Mouse (Mus musculus) heart, adult 8-10 months (tissue): ENCODE measurements around the gene Zfp280b. TPM values are rescaled to one million over a fixed set of nuclear protein-coding genes. Genes with fewer than 3 reads are reported as not detected.
"Not testable (repeated sequence)": the region's sequence is repeated elsewhere in the genome, so short reads cannot be mapped to it uniquely, and the experiment has no call there.

Experiments
- DNase-seq: peaks from one replicate; pipeline ENCODE4 v3.0.0; 2022; ENCODE audit warnings: low spot score
- total RNA-seq, 4 experiments: library from RNA; stranded (reverse); gene quantifications; 2 replicates each; pipeline ENCODE4 v1.2.4; 2022

Zfp280b gene
- 1 to 10 TPM; 5.9 to 8.4 (median 6.5) TPM for total RNA-seq

GRCm38 (mm10) chr10:76032402-76033118, at the start of gene Zfp280b:
Zfp280b (plus strand) TSS chr10:76032650.
- DNase-seq: peak; percentile 90

GRCm38 (mm10) chr10:75990430-75991042, 41.9 kb upstream of the Zfp280b start:
- DNase-seq: no peak

- no peak for DNase-seq
Observed at GRCm38 (mm10) chr10:75993616-75994240, 38.7 kb upstream of the Zfp280b start.

- not testable (repeated sequence) for DNase-seq
Observed at GRCm38 (mm10) chr10:75994531-75995210, 37.8 kb upstream of the Zfp280b start.

- DNase-seq: no peak
Observed at GRCm38 (mm10) chr10:75995463-75995862, 37.0 kb upstream of the Zfp280b start.

- DNase-seq: no peak
Observed at GRCm38 (mm10) chr10:75996315-75996714, 36.1 kb upstream of the Zfp280b start.

GRCm38 (mm10) chr10:76001160-76001559, 31.3 kb upstream of the Zfp280b start:
- no peak for DNase-seq

- no peak for DNase-seq
Observed at GRCm38 (mm10) chr10:76002101-76002521, 30.3 kb upstream of the Zfp280b start.

- DNase-seq: no peak
Observed at GRCm38 (mm10) chr10:76002615-76003014, 29.8 kb upstream of the Zfp280b start.

- no peak for DNase-seq
Observed at GRCm38 (mm10) chr10:76003221-76003620, 29.2 kb upstream of the Zfp280b start.

- no peak for DNase-seq
Observed at GRCm38 (mm10) chr10:76006385-76006784, 26.1 kb upstream of the Zfp280b start.

GRCm38 (mm10) chr10:76009812-76010211, 22.6 kb upstream of the Zfp280b start:
- DNase-seq: no peak

- DNase-seq: no peak
Observed at GRCm38 (mm10) chr10:76012922-76013321, 19.5 kb upstream of the Zfp280b start.

GRCm38 (mm10) chr10:76016886-76017285, 15.6 kb upstream of the Zfp280b start:
- no peak for DNase-seq

GRCm38 (mm10) chr10:76021728-76022127, 10.7 kb upstream of the Zfp280b start:
- DNase-seq: no peak

- DNase-seq: no peak
Observed at GRCm38 (mm10) chr10:76023921-76024320, 8.5 kb upstream of the Zfp280b start.

- no peak for DNase-seq
Observed at GRCm38 (mm10) chr10:76025470-76026190, 6.8 kb upstream of the Zfp280b start.

GRCm38 (mm10) chr10:76027127-76028015, 5.1 kb upstream of the Zfp280b start:
- no peak for DNase-seq

GRCm38 (mm10) chr10:76028016-76028366, 4.5 kb upstream of the Zfp280b start:
- no peak for DNase-seq

GRCm38 (mm10) chr10:76028396-76028795, 4.1 kb upstream of the Zfp280b start:
- no peak for DNase-seq

- DNase-seq: no peak
Observed at GRCm38 (mm10) chr10:76029276-76029675, 3.2 kb upstream of the Zfp280b start.
